Mouse (Mus musculus) ovary, postnatal 36 days (tissue): ENCODE measurements around the gene Mas1.

Experiments
- DNase-seq: peaks from one replicate; pipeline ENCODE4 v3.0.0; 2022; ENCODE audit warnings: low spot score, mixed read lengths

Mas1 gene

DNA sequence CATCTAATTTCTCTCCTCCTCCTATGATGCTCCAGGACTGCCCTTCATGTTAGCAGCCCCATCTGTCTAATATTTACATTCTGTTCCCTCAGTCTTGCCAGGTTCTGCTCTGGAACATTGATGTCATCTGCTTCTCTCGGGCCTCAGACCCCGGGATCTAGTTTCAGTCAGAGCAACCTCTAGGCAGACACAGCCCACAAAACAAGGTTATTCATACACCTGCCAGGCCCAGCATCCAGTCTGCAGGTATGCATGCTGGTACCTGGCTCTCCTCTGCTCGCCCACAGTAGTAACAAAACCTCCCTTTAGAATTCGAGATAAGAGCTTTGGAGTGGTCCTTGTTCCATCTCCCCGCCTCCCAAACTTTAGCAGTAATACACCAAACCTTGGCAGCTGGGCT is 37.6 kb downstream of the Mas1 start:
- DNase-seq = no peak

DNA sequence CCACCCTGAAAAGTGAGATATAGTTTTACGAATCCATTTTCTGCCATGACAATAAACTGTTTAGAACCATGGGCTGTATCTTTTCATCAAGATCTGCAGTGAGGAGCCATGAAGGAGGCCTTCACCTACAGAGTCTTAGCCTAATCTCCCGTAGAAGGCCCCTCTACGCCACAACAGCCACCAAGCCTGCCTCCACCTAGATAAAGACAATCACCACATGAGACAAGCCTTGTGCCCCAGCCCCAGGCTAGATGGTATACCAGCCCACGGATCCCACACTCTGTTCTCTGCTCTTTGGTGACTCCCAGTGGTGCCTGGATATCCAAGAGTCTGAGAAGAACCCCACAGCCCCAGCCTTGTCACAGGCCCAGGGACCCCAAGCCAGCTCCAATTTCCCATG is 52.1 kb downstream of the Mas1 start:
- no peak for DNase-seq

DNA sequence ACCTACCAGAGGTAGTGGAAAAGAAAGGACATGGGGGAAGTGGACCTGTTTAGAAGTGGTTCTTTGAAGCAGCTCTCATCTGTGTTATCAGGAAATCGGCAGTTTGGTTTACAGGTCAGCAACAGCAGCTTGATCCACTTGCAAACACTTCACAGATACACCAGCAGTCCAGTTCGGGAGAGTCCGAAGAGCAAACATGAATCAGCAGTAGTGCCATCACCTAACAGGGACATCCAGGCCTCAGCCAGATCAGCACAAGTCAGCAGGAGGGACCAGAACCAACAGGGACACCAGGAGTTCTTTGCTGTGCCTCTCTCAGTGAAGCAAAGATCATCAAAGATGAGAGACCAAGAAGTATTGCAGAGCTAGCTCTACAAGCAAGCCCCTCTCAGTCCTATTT is 53.4 kb downstream of the Mas1 start:
- DNase-seq = no peak

DNA sequence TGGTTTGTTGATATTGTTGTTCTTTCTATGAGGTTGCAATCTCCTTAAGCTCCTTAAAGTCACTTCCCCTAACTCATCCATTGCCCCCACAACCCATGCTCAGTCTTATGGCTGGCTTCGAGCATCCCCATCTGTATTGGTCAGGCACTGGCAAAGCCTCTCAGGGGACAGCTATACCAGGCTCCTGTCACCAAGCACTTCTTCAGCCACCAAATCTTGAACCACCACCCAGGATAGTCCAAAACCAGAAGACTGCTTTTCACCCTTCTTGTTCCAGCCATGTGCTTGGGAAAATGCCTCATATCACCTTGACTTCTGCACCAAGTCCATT is 57.0 kb downstream of the Mas1 start:
- DNase-seq = no peak

- DNase-seq = peak; percentile 46
Measured at GRCm38 (mm10) chr17:12810103-12810972, 57.6 kb downstream of the Mas1 start.

DNA sequence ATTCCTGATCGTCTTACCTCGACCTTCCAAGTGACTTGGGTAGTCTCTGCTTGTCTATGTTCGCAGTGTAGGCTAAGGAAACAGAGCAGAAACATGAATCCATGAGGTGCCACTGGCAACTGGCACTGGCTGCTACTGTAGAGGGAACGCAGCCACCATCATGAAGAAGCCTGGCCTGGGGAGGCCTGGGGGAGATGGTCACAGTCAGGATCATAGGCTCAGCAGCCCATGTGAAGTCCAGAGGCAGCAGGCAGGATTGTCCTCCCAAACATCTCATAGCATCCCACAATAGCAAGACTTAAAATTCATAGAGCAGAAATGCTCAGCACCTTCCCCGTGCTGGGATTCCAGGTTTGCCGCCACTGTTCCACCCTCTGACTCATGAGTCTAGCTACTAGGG is 59.1 kb downstream of the Mas1 start:
- no peak for DNase-seq

DNA sequence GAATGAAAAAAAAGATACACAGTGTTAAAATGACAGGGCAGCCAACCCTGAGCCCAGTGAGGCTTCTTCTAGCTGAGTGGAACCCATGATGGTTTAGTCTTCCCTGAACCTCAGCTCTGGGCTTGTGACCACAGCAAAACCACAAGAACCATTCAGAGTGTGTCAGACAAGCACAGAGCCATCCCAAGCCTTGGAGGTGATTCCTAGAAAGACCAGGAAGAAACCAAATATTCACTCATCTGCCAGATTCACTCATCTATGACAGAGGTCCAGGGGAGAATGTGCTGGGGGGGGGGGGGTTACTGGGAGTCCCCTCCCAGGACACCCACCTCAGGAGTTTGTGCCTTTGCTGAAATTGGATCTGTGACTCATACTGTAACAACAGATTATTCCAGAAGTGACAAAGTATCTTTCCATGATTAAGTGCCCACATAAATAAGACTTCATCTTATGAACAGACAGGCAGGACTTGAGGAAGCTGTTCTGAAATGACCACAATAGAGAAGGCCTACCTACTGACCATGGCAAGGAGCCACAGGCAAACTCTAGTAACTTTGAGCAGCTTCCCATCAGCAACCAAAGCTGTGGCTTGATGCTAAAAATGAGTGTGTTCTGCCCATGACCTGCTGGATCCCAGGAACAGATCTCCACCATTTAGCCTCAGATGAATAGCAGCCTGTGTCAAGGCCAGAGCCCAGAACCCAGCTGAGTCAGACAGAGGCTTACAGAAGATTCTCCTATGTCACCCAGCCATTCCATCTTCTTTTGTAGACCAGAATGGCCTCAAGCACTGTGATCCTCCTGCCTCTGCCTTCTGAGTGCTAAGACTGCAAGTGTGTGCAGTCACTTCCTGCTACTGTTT is 63.1 kb downstream of the Mas1 start:
- DNase-seq = no peak

DNA sequence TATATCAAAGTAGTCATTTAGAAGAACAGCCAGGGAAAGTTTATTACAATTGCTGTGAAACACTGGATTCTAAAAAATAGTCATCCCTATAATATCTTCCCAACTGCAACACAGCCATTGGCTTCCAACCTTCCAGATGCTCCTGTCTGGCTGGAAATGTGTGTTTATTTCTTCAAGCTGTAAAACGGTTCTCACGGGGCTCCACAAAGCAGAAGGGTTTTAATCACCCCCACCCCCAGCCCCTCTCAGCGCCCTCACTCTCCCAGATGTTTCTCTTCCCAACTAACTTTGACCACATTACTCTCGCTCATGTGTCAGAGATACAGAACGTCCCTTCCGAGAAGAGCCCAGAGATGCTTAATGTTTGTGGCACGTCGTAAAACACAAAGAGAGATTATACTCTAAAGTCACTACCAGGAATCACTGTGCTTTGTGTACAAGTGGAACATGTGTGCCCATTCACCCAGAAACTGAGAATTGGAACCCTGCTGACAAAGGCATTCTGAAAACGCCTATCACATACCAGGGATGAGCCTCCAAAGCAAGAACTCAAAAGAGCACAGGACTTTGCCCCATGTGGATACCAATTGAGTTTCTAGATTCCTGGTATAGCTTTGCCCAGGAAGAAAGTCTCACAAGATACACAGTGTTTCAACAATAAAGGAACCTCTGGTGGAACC is 65.9 kb downstream of the Mas1 start:
- DNase-seq = no peak

- DNase-seq = peak; percentile 31
Measured at GRCm38 (mm10) chr17:12799368-12800275, 68.3 kb downstream of the Mas1 start.

DNA sequence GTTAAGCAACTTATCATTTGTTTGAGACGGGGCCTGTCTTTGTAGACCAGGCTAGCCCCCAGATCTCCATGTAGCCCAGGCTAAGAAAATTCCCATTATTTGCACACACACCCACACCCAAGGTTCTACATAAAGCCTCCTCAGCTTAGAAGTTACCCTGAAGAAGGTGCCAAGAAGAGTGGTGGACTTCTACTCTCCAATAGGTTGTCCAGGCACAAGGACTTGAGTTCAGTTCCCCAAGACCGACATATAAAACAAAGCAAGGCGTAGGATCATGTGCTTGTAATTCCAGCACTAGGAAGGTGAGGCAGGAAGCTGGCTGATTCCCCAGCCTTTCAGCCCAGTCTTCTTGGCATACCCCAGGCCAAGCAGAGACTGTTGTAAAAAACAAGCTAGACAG is 69.4 kb downstream of the Mas1 start:
- no peak for DNase-seq

- no peak for DNase-seq
Measured at GRCm38 (mm10) chr17:12797427-12798029, 70.4 kb downstream of the Mas1 start.

DNA sequence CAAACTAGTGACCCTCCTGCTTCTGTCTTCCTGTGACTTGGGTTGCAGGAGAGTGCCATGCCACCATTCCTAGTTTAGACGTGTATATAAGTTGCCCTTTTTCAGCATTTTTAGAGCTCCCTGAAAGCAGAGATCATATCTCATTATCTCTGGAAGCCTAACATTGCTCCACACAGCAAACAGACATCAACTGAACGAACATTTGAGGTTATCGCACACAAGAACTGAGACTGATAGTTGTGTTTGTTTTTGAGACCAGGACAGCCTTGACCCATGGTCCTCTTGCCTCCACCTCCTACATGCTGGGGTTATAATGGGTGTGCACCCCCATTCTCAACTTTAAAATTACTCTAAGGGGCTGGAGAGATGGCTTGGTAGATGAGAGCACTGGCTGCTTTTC is 71.3 kb downstream of the Mas1 start:
- DNase-seq = no peak

- DNase-seq = peak; percentile 47
Measured at GRCm38 (mm10) chr17:12793660-12794406, 74.1 kb downstream of the Mas1 start.

DNA sequence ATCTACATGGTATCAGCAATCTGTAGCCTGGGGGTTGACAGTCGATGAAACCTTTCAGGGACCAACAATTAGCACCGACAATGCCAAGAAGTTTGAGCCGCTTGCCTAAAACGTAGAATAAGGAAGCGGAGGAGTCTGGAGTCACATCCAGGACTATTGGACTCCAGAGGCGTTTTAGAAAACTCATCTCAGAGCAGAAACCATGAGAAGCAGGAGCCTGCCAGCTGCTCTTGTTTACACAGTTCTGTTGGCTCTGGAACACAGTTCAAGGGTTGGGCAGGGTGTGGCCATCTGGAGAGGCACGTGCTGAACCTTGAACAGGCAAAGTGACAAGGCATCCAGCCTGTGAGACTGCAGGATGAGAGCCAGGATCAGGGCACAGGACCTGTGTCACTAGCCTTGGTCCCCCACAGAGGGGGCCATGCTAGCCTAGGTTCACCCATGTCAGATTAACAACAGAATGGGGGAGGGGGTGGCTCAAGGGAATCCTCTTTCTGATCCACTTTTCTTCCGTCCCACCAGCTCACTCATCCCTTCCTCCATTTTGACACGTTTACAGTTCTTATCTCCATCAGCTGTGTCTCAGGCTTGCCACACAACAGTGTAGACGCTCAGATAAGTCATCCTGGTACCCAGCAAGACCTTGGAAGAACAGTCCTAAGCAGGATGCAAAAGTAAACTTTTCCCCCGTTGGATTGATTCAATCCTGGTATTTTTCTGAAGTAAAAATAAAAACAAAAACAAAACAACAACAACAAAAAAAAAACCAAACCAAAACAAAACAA is 75.3 kb downstream of the Mas1 start:
- DNase-seq = peak; percentile 43

DNA sequence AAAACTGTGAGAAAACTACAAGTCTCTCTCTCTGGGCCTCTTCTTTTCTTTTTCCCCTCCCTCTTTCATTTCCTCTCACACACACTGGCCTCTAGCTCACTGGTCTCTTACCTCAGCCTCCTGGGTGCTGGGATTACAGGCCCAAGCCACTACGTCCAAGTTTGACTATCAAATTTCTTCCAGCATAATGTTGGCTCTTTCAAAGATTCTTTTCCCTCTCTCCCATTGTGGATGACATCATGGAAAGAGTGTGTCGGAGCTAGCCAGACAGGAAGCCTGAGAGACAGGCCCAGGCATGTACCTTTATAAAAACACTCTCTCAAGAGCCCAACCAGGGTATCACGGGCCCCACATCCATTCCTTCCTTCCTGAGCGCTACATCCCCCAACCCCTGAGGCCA is 76.5 kb downstream of the Mas1 start:
- DNase-seq = no peak

DNA sequence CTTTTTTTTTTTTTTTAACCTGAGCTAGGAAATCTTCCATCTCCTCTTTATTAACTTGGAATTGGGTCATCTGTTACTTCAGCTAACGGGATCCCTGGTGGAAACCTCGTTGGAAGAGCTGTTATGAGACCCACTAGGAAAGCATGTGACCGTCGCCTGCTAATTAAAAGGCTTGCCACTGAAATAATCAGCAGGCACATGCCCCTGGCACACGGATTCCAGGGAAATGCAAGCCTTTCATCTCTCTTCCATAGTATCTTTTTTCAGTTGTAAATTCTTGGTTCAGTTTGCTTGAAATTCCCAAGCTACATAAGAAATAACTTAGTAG is 76.9 kb downstream of the Mas1 start:
- no peak for DNase-seq
